Mouse (Mus musculus): ENCODE results near the gene Hoxa7. TPM values are rescaled to one million over a fixed set of nuclear protein-coding genes. Genes with fewer than 3 reads are reported as not detected.

Gene Hoxa7
- total and polyA plus RNA-seq, 3 experiments = 0.17 TPM; not detected in 2

GRCm38 (mm10) chr6:52169499-52170165, 52.0 kb downstream of the Hoxa7 start:
- no peak for DNase-seq (ENCODE audit: low read depth, low spot score)
- Histone ChIP-seq H3K36me3 (ENCODE audit: control insufficient read depth in 1 of 2, insufficient read depth in 2 of 2, low read length in 2 of 2) (no peaks in the 10 kb centered on the region), H3K79me2 (ENCODE audit: control insufficient read depth, insufficient read depth, low read length, poor library complexity) (no peaks in the 10 kb centered on the region), H3K27ac (ENCODE audit: control insufficient read depth, low read depth, low read length) (no peak overlapping the region), H3K27me3 (ENCODE audit: control insufficient read depth in 1 of 2, insufficient read depth in 2 of 2, low read length in 2 of 2) (no peaks in the 10 kb centered on the region), H3K9ac (ENCODE audit: control insufficient read depth, low read depth, low read length, poor library complexity, severe bottlenecking) (no peak overlapping the region), H3K4me3 (ENCODE audit: control insufficient read depth in 1 of 2, insufficient read depth in 1 of 2, low read depth in 2 of 2, low read length in 2 of 2) (no peak overlapping the region), H3K4me1 (ENCODE audit: control insufficient read depth in 1 of 2, insufficient read depth in 2 of 2, low read length in 2 of 2) (no peaks in the 10 kb centered on the region), H3K9me3 (replicated peaks; ENCODE audit: insufficient read depth, low read length) (no peaks in the 10 kb centered on the region)
- TF ChIP-seq MAFK (IDR thresholded peaks at IDR 0.05; ENCODE audit: borderline replicate concordance, low read depth, low read length) = no peak
- TF ChIP-seq ETS1 (IDR thresholded peaks at IDR 0.05; ENCODE audit: low read depth, low read length) = no peak
- no peak for TF ChIP-seq BHLHE40 (IDR thresholded peaks at IDR 0.05; ENCODE audit: borderline replicate concordance, low read depth, low read length)
- no peak for TF ChIP-seq RAD21 (IDR thresholded peaks at IDR 0.05; ENCODE audit: low read depth, low read length)
- TF ChIP-seq CTCF (IDR thresholded peaks at IDR 0.05 in 2 of 3, conservative IDR thresholded peaks at IDR 0.05 in 1 of 3; ENCODE audit: control insufficient read depth in 1 of 3, insufficient read depth in 1 of 3, low read depth in 2 of 3, low read length in 3 of 3, poor library complexity in 1 of 3, severe bottlenecking in 1 of 3) = no peak
- TF ChIP-seq POLR2AphosphoS5 (IDR thresholded peaks at IDR 0.05; ENCODE audit: borderline replicate concordance, low read depth, low read length) = no peak
- no peak for TF ChIP-seq TCF12 (IDR thresholded peaks at IDR 0.05; ENCODE audit: low read depth, low read length)
- no peak for TF ChIP-seq EP300 (IDR thresholded peaks at IDR 0.05; ENCODE audit: low read depth in 1 of 2, low read length in 2 of 2)

GRCm38 (mm10) chr6:52168191-52169055, 53.2 kb downstream of the Hoxa7 start:
- no peaks in the 10 kb centered on the region for H3K4me1 ChIP-seq (ENCODE audit: control insufficient read depth in 1 of 2, insufficient read depth in 2 of 2, low read length in 2 of 2)
- TF ChIP-seq RCOR1 (IDR thresholded peaks at IDR 0.05; ENCODE audit: low read depth, low read length) = no peak
- TF ChIP-seq RAD21 (IDR thresholded peaks at IDR 0.05; ENCODE audit: low read depth, low read length) = no peak

DNA sequence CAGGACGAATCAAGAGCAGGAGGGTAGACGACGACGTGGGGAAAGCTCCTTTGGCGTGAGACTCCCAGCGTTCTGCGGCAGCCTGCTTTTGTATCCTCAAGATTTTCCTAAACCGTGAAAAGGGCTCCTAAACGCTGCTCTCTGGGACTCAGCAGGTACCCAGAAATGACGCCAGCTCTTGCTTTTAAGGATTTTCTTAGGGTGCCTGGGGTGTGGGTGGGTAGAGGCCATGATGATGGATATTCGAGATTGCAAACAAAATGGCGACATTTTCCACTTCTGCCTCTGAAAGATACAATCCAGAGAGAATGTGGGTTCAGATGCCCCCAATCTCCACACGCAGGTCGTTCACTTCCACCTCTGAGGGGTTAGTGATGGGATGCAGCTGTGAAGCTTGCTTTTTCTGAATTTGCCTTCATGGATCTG, 53.9 kb downstream of the Hoxa7 start:
- Histone ChIP-seq H3K9me3 (replicated peaks; ENCODE audit: insufficient read depth, low read length) (no peaks in the 10 kb centered on the region), H3K27ac (ENCODE audit: control insufficient read depth, low read depth, low read length) (no peak overlapping the region), H3K36me3 (ENCODE audit: control insufficient read depth in 1 of 2, insufficient read depth in 2 of 2, low read length in 2 of 2) (no peaks in the 10 kb centered on the region), H3K27me3 (ENCODE audit: control insufficient read depth in 1 of 2, insufficient read depth in 2 of 2, low read length in 2 of 2) (no peaks in the 10 kb centered on the region), H3K79me2 (ENCODE audit: control insufficient read depth, insufficient read depth, low read length, poor library complexity) (no peaks in the 10 kb centered on the region), H3K4me3 (ENCODE audit: control insufficient read depth in 1 of 2, insufficient read depth in 1 of 2, low read depth in 2 of 2, low read length in 2 of 2) (no peak overlapping the region), H3K4me1 (ENCODE audit: control insufficient read depth in 1 of 2, insufficient read depth in 2 of 2, low read length in 2 of 2) (no peaks in the 10 kb centered on the region), H3K9ac (ENCODE audit: control insufficient read depth, low read depth, low read length, poor library complexity, severe bottlenecking) (no peak overlapping the region)
- no peak for DNase-seq (ENCODE audit: low read depth, low spot score)
- TF ChIP-seq MYB (IDR thresholded peaks at IDR 0.05; ENCODE audit: low read depth, low read length) (no peak), ZMIZ1 (IDR thresholded peaks at IDR 0.05; ENCODE audit: low read depth, low read length) (no peak), MAX (IDR thresholded peaks at IDR 0.05; ENCODE audit: low read length) (no peak), TAL1 (IDR thresholded peaks at IDR 0.05; ENCODE audit: low read length) (no peak), ZNF384 (IDR thresholded peaks at IDR 0.05; ENCODE audit: low read depth, low read length) (no peak), POLR2AphosphoS5 (IDR thresholded peaks at IDR 0.05; ENCODE audit: borderline replicate concordance, low read depth, low read length) (no peak), NELFE (IDR thresholded peaks at IDR 0.05; ENCODE audit: low read depth, low read length) (no peak), GATA1 (IDR thresholded peaks at IDR 0.05; ENCODE audit: low read depth, low read length) (no peak), RAD21 (IDR thresholded peaks at IDR 0.05; ENCODE audit: low read depth, low read length) (no peak), EP300 (IDR thresholded peaks at IDR 0.05; ENCODE audit: low read depth in 1 of 2, low read length in 2 of 2) (no peak), E2F4 (IDR thresholded peaks at IDR 0.05; ENCODE audit: borderline replicate concordance, low read depth, low read length) (no peak)

More at GRCm38 (mm10) chr6:52168191-52169055, 53.2 kb downstream of the Hoxa7 start:
- Histone ChIP-seq H3K36me3 (ENCODE audit: control insufficient read depth in 1 of 2, insufficient read depth in 2 of 2, low read length in 2 of 2) (no peaks in the 10 kb centered on the region), H3K9ac (ENCODE audit: control insufficient read depth, low read depth, low read length, poor library complexity, severe bottlenecking) (no peak overlapping the region), H3K4me3 (ENCODE audit: control insufficient read depth in 1 of 2, insufficient read depth in 1 of 2, low read depth in 2 of 2, low read length in 2 of 2) (no peak overlapping the region), H3K27me3 (ENCODE audit: control insufficient read depth in 1 of 2, insufficient read depth in 2 of 2, low read length in 2 of 2) (no peaks in the 10 kb centered on the region), H3K27ac (ENCODE audit: control insufficient read depth, low read depth, low read length) (no peak overlapping the region), H3K9me3 (replicated peaks; ENCODE audit: insufficient read depth, low read length) (no peaks in the 10 kb centered on the region), H3K79me2 (ENCODE audit: control insufficient read depth, insufficient read depth, low read length, poor library complexity) (no peaks in the 10 kb centered on the region)
- DNase-seq (ENCODE audit: low read depth, low spot score) = no peak
